Mouse (Mus musculus) lung, embryonic 14.5 days (tissue): ENCODE measurements at regions not wholly inside any gene's neighbourhood (a gene's known extent, or its start where the extent isn't known, plus 50 kb on each side); places are given as distances from the start of the nearest gene placed in this dataset.

Source experiments
- ATAC-seq: fragments of 200-750 bp; cut with Nextera tagmentation; 2 replicates; pipeline ENCODE4 v1.8.0; 2017; ENCODE audit warnings: mild to moderate bottlenecking, moderate TSS enrichment, moderate library complexity; ENCODE audit not compliant: insufficient read depth
- DNase-seq: peaks from one replicate; pipeline ENCODE4 v3.0.0-alpha.2; 2015
- H3K27ac ChIP-seq: fragments of 300-500 bp; sonication (generic); 2 replicates; pipeline ENCODE4 v1.5.1; 2014; ENCODE audit warnings: low read depth, mild to moderate bottlenecking, moderate library complexity
- H3K27me3 ChIP-seq: fragments of 300-500 bp; sonication (generic); 2 replicates; pipeline ENCODE4 v1.6.1; 2014; ENCODE audit warnings: low read length, control low read depth; ENCODE audit not compliant: insufficient read depth
- H3K36me3 ChIP-seq: fragments of 300-500 bp; sonication (generic); 2 replicates; pipeline ENCODE4 v1.6.1; 2014; ENCODE audit warnings: control low read depth; ENCODE audit not compliant: insufficient read depth
- H3K4me1 ChIP-seq: fragments of 300-500 bp; sonication (generic); 2 replicates; pipeline ENCODE4 v1.6.1; 2014; ENCODE audit warnings: antibody characterized with exemption, control low read depth; ENCODE audit not compliant: insufficient read depth
- H3K4me2 ChIP-seq: fragments of 300-500 bp; sonication (generic); 2 replicates; pipeline ENCODE4 v1.6.1; 2014; ENCODE audit warnings: mild to moderate bottlenecking
- H3K4me3 ChIP-seq: fragments of 300-500 bp; sonication (generic); 2 replicates; pipeline ENCODE4 v1.5.1; 2014; ENCODE audit warnings: low read depth, low read length
- H3K9ac ChIP-seq: fragments of 300-500 bp; sonication (generic); 2 replicates; pipeline ENCODE4 v1.6.1; 2014
- H3K9me3 ChIP-seq: fragments of 300-500 bp; sonication (generic); 2 replicates; pipeline ENCODE4 v1.6.1; 2016; ENCODE audit warnings: low read depth, low read length, control low read depth
- CTCF ChIP-seq: IDR thresholded peaks from 2 replicates; pipeline ENCODE4 v1.5.1; 2016; ENCODE audit warnings: antibody characterized with exemption, low read depth
- WGBS: fragments of 180-500 bp; shearing (Covaris S2); extraction: QIAGEN DNeasy Blood & Tissue Kit; methylation state at CpG from one replicate; pipeline ENCODE4 v1.1.7; 2014; 5-methylcytosine and 5-hydroxymethylcytosine counted together

- no peak for DNase-seq
These were observed 105.7 kb downstream of the Samd5 start for GRCm38 (mm10) chr10:9569277-9569676.

GRCm38 (mm10) chr10:9557517-9558065 is 117.4 kb downstream of the Samd5 start:
- Histone ChIP-seq H3K36me3 (no peaks in the 10 kb centered on the region), H3K9me3 (no peaks in the 10 kb centered on the region), H3K27ac (peak overlapping the region; percentile 39), H3K27me3 (no peaks in the 10 kb centered on the region), H3K4me2 (no peak overlapping the region), H3K4me1 (peaks cover 7% of the 10 kb centered on the region), H3K4me3 (no peak overlapping the region), H3K9ac (no peak overlapping the region)
- ATAC-seq = peak; percentile 86
- no peak for TF ChIP-seq CTCF
- peak; percentile 50 for DNase-seq
- WGBS = 8% methylated on average over 4 of the region's 4 CpGs

More at GRCm38 (mm10) chr10:9569277-9569676, 105.7 kb downstream of the Samd5 start:
- ATAC-seq = no peak
- Histone ChIP-seq H3K9me3 (no peaks in the 10 kb centered on the region), H3K4me3 (no peak overlapping the region), H3K36me3 (no peaks in the 10 kb centered on the region), H3K27me3 (no peaks in the 10 kb centered on the region), H3K27ac (no peak overlapping the region), H3K4me2 (no peak overlapping the region), H3K9ac (no peak overlapping the region), H3K4me1 (no peaks in the 10 kb centered on the region)
- TF ChIP-seq CTCF = no peak
- 62% methylated on average over 4 of the region's 4 CpGs for WGBS

GRCm38 (mm10) chr10:9557092-9557491 is 117.9 kb downstream of the Samd5 start:
- no peak overlapping the region for H3K9ac ChIP-seq
- no peaks in the 10 kb centered on the region for H3K27me3 ChIP-seq
- H3K36me3 ChIP-seq = no peaks in the 10 kb centered on the region
- peaks cover 7% of the 10 kb centered on the region for H3K4me1 ChIP-seq
- H3K4me3 ChIP-seq = no peak overlapping the region
- peak; percentile 38 for DNase-seq
- no peak for TF ChIP-seq CTCF
- no peak overlapping the region for H3K4me2 ChIP-seq
- peak overlapping the region; percentile 39 for H3K27ac ChIP-seq
- WGBS = 12% methylated on average over 1 of the region's 1 CpGs
- no peaks in the 10 kb centered on the region for H3K9me3 ChIP-seq
- no peak for ATAC-seq

- Histone ChIP-seq H3K36me3 (no peaks in the 10 kb centered on the region), H3K4me2 (no peak overlapping the region), H3K27me3 (no peaks in the 10 kb centered on the region), H3K4me3 (no peak overlapping the region), H3K27ac (no peak overlapping the region), H3K9ac (no peak overlapping the region), H3K9me3 (no peaks in the 10 kb centered on the region), H3K4me1 (peaks cover 12% of the 10 kb centered on the region)
- 48% methylated on average over 3 of the region's 3 CpGs for WGBS
- ATAC-seq (no peak), DNase-seq (no peak)
- no peak for TF ChIP-seq CTCF
These were observed 121.1 kb downstream of the Samd5 start for GRCm38 (mm10) chr10:9553946-9554345.

- Histone ChIP-seq H3K36me3 (no peaks in the 10 kb centered on the region), H3K4me1 (peaks cover 13% of the 10 kb centered on the region), H3K4me2 (peak overlapping the region; percentile 18), H3K27me3 (no peaks in the 10 kb centered on the region), H3K9me3 (no peaks in the 10 kb centered on the region), H3K27ac (peak overlapping the region; percentile 81), H3K4me3 (no peak overlapping the region), H3K9ac (no peak overlapping the region)
- peak; percentile 98 for ATAC-seq
- 15% methylated on average over 10 of the region's 10 CpGs for WGBS
- DNase-seq = peak; percentile 93
- no peak; the same call in 1 of the 2 replicates for TF ChIP-seq CTCF
These were observed 124.9 kb downstream of the Samd5 start for GRCm38 (mm10) chr10:9549913-9550709.

- Histone ChIP-seq H3K27me3 (no peaks in the 10 kb centered on the region), H3K27ac (no peak overlapping the region), H3K9ac (no peak overlapping the region), H3K4me3 (no peak overlapping the region), H3K4me1 (peaks cover 23% of the 10 kb centered on the region), H3K36me3 (no peaks in the 10 kb centered on the region), H3K9me3 (no peaks in the 10 kb centered on the region), H3K4me2 (no peak overlapping the region)
- ATAC-seq (no peak), DNase-seq (no peak)
- 76% methylated on average over 6 of the region's 6 CpGs for WGBS
- TF ChIP-seq CTCF = no peak
These were observed 129.2 kb downstream of the Samd5 start for GRCm38 (mm10) chr10:9545807-9546206.

- peaks cover 21% of the 10 kb centered on the region for H3K4me1 ChIP-seq
- DNase-seq = no peak
- TF ChIP-seq CTCF = no peak
- no peaks in the 10 kb centered on the region for H3K36me3 ChIP-seq
- H3K9me3 ChIP-seq = no peaks in the 10 kb centered on the region
- ATAC-seq = no peak
- no peak overlapping the region for H3K4me2 ChIP-seq
- H3K27me3 ChIP-seq = no peaks in the 10 kb centered on the region
- WGBS = 54% methylated on average over 4 of the region's 4 CpGs
- H3K27ac ChIP-seq = no peak overlapping the region
- no peak overlapping the region for H3K9ac ChIP-seq
- H3K4me3 ChIP-seq = no peak overlapping the region
These were observed 130.8 kb downstream of the Samd5 start for GRCm38 (mm10) chr10:9544041-9544786.
